In the genomic region with DNA sequence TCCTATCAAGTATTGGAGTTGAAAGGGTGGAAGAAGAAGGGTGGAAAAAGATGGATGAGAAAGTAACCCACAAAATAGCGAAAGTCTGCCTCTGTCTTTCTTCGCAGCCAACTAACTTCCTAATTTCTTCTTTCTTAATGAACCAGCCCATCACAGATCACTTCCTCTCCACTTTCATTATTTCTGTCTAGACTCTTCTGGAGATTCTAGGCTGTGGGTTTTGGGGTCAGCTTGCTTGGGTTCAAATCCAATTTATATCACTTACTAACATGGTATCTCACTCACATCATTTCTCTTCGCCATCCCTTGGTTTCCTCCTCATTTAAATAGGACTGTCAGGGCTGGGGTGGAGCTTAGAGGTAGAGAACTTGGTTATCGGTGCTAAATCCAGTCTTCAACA, we compare ENCODE assay signal across 20 mouse cellular contexts. TPM values are rescaled to one million over a fixed set of nuclear protein-coding genes. Genes with fewer than 3 reads are reported as not detected.
"Had no signal": no experiment of that assay in that cellular context is flagged by ENCODE, and none has a peak within 500 bp of the region (broad histone marks: within the 10 kb centered on the region; RNA-seq: fewer than 3 reads in every experiment).

No protein-coding gene starts in this region.

- H3K9ac ChIP-seq: intestine, embryonic 15.5 days; limb, embryonic 15.5 days; midbrain, embryonic 15.5 days; neural tube, embryonic 13.5 days had no signal

- H3K27me3 ChIP-seq: intestine, embryonic 15.5 days; limb, embryonic 15.5 days; midbrain, embryonic 15.5 days; neural tube, embryonic 13.5 days had no signal

- H3K4me1 ChIP-seq: midbrain, embryonic 15.5 days; neural tube, embryonic 13.5 days had no signal

- H3K27ac ChIP-seq: intestine, embryonic 15.5 days; left cerebral cortex, adult 2 months; limb, embryonic 15.5 days; midbrain, embryonic 15.5 days; neural tube, embryonic 13.5 days had no signal

- DNase-seq: kidney, adult 18-20 months; kidney, postnatal 10 days; lung, adult 2 months; lung, postnatal 36 days; retina, postnatal 1 day; right cerebral cortex, postnatal 4 days; spleen, adult 18-20 months; thymus, adult 18-20 months; thymus, postnatal 25 days had no signal

- H3K36me3 ChIP-seq: intestine, embryonic 15.5 days; limb, embryonic 15.5 days; midbrain, embryonic 15.5 days; neural tube, embryonic 13.5 days had no signal

- H3K4me2 ChIP-seq: intestine, embryonic 15.5 days; limb, embryonic 15.5 days; midbrain, embryonic 11.5 days; midbrain, embryonic 15.5 days; neural tube, embryonic 13.5 days had no signal

- H3K9me3 ChIP-seq: intestine, embryonic 15.5 days; limb, embryonic 15.5 days; megakaryocyte, embryonic 14.5 days; midbrain, embryonic 15.5 days; neural tube, embryonic 13.5 days had no signal

- ATAC-seq: intestine, embryonic 15.5 days; lung, postnatal 0 days; midbrain, embryonic 15.5 days had no signal

- H3K4me3 ChIP-seq: intestine, embryonic 15.5 days; left cerebral cortex, adult 2 months; limb, embryonic 15.5 days; megakaryocyte, embryonic 14.5 days; midbrain, embryonic 15.5 days; neural tube, embryonic 13.5 days had no signal

RNA-seq across cellular contexts. Expression of gene Sgk2, which starts 1.1 kb away (rescaled TPM):
- total RNA-seq: monocyte, adult 5-6 weeks had no signal
- polyA plus RNA-seq: limb, embryonic 11.5 days; midbrain, embryonic 11.5 days; neural tube, embryonic 13.5 days; stomach, embryonic 14.5 days had no signal

RNA-seq across cellular contexts. Expression of gene L3mbtl1, which starts 45.0 kb away (rescaled TPM):
- total RNA-seq: monocyte, adult 5-6 weeks had no signal
- polyA plus RNA-seq: lung, postnatal 0 days; midbrain, embryonic 11.5 days had no signal
